Mouse (Mus musculus) forebrain, embryonic 11.5 days (tissue): ENCODE measurements around the gene Tshz3. TPM values are rescaled to one million over a fixed set of nuclear protein-coding genes. Genes with fewer than 3 reads are reported as not detected.

Experiments
- ATAC-seq: fragments of 200-750 bp; cut with Nextera tagmentation; replicated peaks from 2 replicates; pipeline ENCODE4 v1.8.0; 2017; ENCODE audit warnings: moderate TSS enrichment; ENCODE audit not compliant: low FRiP score
- DNase-seq: peaks from one replicate; pipeline ENCODE4 v3.0.0-alpha.2; 2017; ENCODE audit warnings: low spot score
- H3K27ac ChIP-seq: fragments of 300-500 bp; sonication (generic); 2 replicates; pipeline ENCODE4 v1.5.1; 2014; ENCODE audit warnings: low read depth, low read length
- H3K27me3 ChIP-seq: fragments of 300-500 bp; sonication (generic); 2 replicates; pipeline ENCODE4 v1.6.1; 2014; ENCODE audit warnings: mild to moderate bottlenecking, low read length, mixed read lengths; ENCODE audit not compliant: control insufficient read depth, insufficient read depth
- H3K36me3 ChIP-seq: fragments of 300-500 bp; sonication (generic); 2 replicates; pipeline ENCODE4 v1.6.1; 2014; ENCODE audit warnings: mild to moderate bottlenecking, low read length, moderate library complexity, mixed read lengths; ENCODE audit not compliant: control insufficient read depth, insufficient read depth
- H3K4me1 ChIP-seq: fragments of 300-500 bp; sonication (generic); replicated peaks from 2 replicates; pipeline ENCODE4 v1.6.1; 2014; ENCODE audit warnings: low read length, mixed read lengths; ENCODE audit not compliant: control insufficient read depth, insufficient read depth
- H3K4me2 ChIP-seq: fragments of 300-500 bp; sonication (generic); 2 replicates; pipeline ENCODE4 v1.6.1; 2014; ENCODE audit warnings: low read depth, mild to moderate bottlenecking, low read length, moderate library complexity, mixed read lengths; ENCODE audit not compliant: severe bottlenecking
- H3K4me3 ChIP-seq: fragments of 300-500 bp; sonication (generic); 2 replicates; pipeline ENCODE4 v1.5.1; 2014; ENCODE audit warnings: low read depth, low read length
- H3K9ac ChIP-seq: fragments of 300-500 bp; sonication (generic); 2 replicates; pipeline ENCODE4 v1.6.1; 2014; ENCODE audit warnings: low read length
- H3K9me3 ChIP-seq: fragments of 300-500 bp; sonication (generic); 2 replicates; pipeline ENCODE4 v1.6.1; 2016; ENCODE audit warnings: low read length, mixed read lengths; ENCODE audit not compliant: control insufficient read depth
- WGBS: fragments of 180-500 bp; shearing (Covaris S2); extraction: QIAGEN DNeasy Blood & Tissue Kit; methylation state at CpG from one replicate; pipeline ENCODE4 v1.1.7; 2014; 5-methylcytosine and 5-hydroxymethylcytosine counted together
- polyA plus RNA-seq: library from polyadenylated mRNA; unstranded; fragments of >200 nt; fragmentation: Nextera tagmentation; extraction: Ambion mirVana; gene quantifications from 2 replicates; pipeline ENCODE4 v1.2.1, GENCODE M21; 2014

The Tshz3 gene
- polyA plus RNA-seq, 1 experiment from 2014 or later = 10.0 TPM

DNA sequence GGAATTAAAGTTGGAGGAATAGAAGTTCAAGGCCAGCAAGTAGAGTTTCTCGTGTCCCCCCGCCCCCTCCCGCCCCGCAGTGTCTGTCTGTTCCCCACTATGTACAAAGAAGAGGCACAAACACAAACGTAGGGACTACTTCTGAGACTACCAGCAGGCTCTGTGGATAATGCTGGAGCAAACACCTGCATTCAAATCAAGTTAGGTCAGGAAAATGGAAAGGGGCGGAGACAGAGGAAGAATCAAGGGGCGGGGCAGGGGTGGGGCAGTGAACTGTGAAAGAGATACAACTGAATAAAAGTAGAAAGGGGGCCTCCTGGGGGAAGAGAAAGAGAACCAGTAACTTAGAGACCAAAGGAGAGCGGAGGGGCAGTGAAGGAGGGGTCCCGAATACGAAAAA is 19.4 kb upstream of the Tshz3 start:
- Histone ChIP-seq H3K4me3 (0 out of 2 replicates have a peak overlapping the region, but pooled peaks have one; percentile 7), H3K9me3 (no peaks in the 10 kb centered on the region), H3K4me1 (peaks cover 11% of the 10 kb centered on the region), H3K36me3 (no peaks in the 10 kb centered on the region), H3K9ac (no peak overlapping the region), H3K27me3 (peaks cover 8% of the 10 kb centered on the region; the same call in 1 of the 2 replicates), H3K4me2 (peak overlapping the region; percentile 48; the same call in 1 of the 2 replicates), H3K27ac (no peak overlapping the region)
- under 1% methylated on average over 10 of the region's 10 CpGs for WGBS
- no peak for DNase-seq
- peak; percentile 30; the same call in 1 of the 2 replicates for ATAC-seq

DNA sequence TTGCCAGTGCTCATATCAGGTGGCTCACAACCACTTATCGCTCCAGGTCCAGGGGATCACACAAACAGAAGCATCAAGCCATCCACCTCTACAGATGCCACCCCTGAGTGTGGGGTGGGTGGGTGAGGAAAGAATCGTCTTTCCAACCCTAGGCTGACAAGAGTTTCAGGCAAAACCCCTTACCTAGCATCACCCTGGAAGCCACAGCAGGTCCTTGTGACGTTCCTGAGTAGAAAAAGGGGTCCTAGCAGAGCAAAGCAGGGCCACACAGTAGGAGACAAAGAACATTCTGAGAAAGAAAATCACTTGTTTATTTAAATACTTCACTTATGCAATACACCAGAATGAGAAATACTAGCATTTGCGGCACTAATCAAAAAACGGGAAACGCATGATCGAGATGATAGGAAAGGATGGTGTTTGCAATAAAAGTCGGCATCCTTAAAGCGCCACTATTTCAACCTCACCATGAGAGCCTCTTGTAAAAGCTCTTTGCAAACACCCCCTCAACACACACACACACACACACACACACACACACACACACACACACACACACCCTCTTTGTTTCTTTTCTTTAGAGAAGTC is 18.8 kb upstream of the Tshz3 start:
- peaks cover 8% of the 10 kb centered on the region; the same call in 1 of the 2 replicates for H3K27me3 ChIP-seq

DNA sequence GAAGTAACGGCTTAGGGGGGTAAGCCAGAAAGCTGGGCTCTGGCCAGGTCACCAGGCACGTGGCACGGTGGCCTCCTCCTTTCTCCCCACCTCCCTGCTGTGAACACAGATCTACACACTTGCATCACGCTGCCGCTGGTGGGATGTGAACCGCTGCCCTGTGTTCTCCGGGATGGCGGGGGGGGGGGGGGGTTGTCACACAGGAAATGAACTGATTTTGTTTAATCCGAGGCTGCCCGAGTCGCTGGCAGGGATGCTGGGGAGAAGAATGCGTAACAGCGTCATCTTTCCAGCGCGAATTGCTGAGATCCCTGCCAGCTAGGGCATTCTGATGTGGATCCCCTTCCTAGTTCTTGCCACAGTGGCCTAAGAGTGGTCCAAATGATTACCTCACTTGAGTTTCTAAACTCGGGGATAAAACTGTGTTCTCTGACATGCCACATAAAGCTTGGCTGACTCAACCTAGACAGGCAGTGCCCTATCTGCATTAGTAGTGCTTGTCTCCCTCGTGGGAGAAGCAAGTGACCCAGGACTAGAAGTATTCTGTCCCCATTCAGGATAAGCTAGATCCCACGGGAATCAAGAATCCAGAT is 18.0 kb upstream of the Tshz3 start:
- no peaks in the 10 kb centered on the region for H3K36me3 ChIP-seq
- H3K9me3 ChIP-seq = no peaks in the 10 kb centered on the region
- H3K4me2 ChIP-seq = peak overlapping the region; percentile 42
- H3K4me3 ChIP-seq = peak overlapping the region; percentile 22
- WGBS = 3% methylated on average over 18 of the region's 18 CpGs
- no peak overlapping the region for H3K27ac ChIP-seq
- ATAC-seq (peak; percentile 71; the same call in 1 of the 2 replicates), DNase-seq (peak; percentile 69)
- H3K4me1 ChIP-seq = peaks cover 11% of the 10 kb centered on the region
- peak overlapping the region; percentile 27 for H3K9ac ChIP-seq
- peaks cover 8% of the 10 kb centered on the region; the same call in 1 of the 2 replicates for H3K27me3 ChIP-seq

More for the DNA sequence above, 18.8 kb upstream of the Tshz3 start:
- H3K9me3 ChIP-seq = no peaks in the 10 kb centered on the region
- 5% methylated on average over 9 of the region's 9 CpGs for WGBS
- H3K4me3 ChIP-seq = 0 out of 2 replicates have a peak overlapping the region, but pooled peaks have one; percentile 7
- no peak overlapping the region for H3K27ac ChIP-seq
- no peaks in the 10 kb centered on the region for H3K36me3 ChIP-seq
- ATAC-seq (peak; percentile 40; the same call in 1 of the 2 replicates), DNase-seq (no peak)
- H3K4me1 ChIP-seq = peaks cover 11% of the 10 kb centered on the region
- H3K9ac ChIP-seq = peak overlapping the region; percentile 12; the same call in 1 of the 2 replicates
- peak overlapping the region; percentile 48 for H3K4me2 ChIP-seq

DNA sequence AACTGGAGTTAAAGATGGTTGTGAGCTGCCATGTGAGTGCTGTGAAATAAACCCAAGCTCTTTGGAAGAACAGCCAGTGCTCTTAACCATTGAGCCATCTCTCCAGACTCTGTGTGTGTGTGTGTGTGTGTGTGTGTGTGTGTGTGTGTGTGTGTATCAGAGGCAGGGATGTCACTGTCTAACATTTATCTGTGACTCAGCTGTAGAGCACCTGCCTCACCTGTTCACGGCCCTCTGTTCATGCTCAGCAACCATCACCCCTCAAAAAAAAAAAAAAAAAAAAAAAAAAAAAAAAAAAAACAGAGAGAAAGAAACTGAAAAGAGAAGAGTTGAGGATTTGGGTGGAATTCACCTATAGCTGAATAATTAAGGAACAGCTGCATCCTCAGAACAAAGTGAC is 10.4 kb upstream of the Tshz3 start:
- DNase-seq = no peak
- no peaks in the 10 kb centered on the region for H3K9me3 ChIP-seq
- no peak overlapping the region for H3K4me2 ChIP-seq
- H3K4me3 ChIP-seq = no peak overlapping the region
- H3K27ac ChIP-seq = no peak overlapping the region
- H3K36me3 ChIP-seq = no peaks in the 10 kb centered on the region
- peaks cover 9% of the 10 kb centered on the region for H3K4me1 ChIP-seq
- WGBS = 82% methylated on average over 1 of the region's 1 CpGs
- no peak for ATAC-seq
- H3K9ac ChIP-seq = no peak overlapping the region
- H3K27me3 ChIP-seq = peaks cover 27% of the 10 kb centered on the region

DNA sequence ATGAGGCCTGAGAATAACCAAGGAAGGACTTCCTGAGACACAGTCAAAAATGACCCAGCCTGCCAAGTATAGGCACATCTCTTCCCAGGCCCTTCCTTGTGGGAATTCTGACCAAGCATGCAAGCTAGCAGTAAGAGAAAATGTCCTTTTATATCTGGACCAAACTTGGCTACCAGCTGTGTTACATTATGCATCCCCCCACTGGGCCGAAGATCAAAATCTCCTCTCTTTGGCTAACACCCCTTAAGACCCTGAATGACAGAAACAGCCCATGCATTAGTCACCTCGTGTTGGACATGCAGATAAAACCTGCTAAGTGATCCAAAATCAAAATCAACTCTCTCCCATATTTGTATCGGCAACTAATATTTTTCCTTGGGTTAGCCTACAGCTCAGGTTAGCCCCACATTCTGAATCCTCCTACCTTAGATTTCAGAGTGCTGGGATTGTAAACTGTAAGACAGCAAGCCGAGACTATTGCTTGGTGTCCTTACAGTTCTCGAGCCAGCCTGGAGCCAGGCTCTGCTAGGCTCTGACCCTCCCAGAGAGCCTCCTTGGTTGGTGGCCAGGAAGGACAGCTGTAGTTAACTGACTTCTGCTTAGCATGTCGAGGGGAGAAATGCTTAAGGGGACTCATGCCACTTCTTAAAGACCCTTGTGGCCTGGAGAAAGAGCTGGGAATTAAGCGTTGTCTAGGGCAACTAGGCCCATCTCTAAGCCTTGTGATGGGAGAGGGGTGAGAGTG is 8.7 kb upstream of the Tshz3 start:
- ATAC-seq = no peak
- DNase-seq = no peak
- no peak overlapping the region for H3K4me3 ChIP-seq
- H3K36me3 ChIP-seq = no peaks in the 10 kb centered on the region
- H3K27me3 ChIP-seq = peaks cover 43% of the 10 kb centered on the region
- peaks cover 9% of the 10 kb centered on the region for H3K4me1 ChIP-seq
- H3K9ac ChIP-seq = no peak overlapping the region
- no peaks in the 10 kb centered on the region for H3K9me3 ChIP-seq
- no peak overlapping the region for H3K4me2 ChIP-seq
- 64% methylated on average over 7 of the region's 7 CpGs for WGBS
- no peak overlapping the region for H3K27ac ChIP-seq

DNA sequence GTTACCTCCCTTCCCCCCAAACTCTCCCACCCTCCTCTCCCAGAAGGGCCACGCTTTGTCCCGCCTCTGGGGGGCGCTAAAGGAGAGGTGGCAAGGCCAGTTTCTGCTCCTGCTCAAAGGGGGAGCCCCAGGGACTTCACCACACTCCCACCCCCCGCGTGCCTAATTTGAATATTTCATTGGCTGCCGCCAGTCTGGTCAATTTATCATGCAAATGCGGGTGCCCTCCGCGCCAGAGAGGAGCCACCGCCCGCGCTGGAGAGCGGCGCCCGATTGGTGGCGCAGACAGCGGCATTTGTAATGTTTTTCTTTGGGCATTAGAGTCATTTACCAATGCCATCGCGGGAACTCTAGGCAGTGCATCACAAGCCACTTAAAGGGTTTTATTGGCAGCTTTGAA is 7.4 kb upstream of the Tshz3 start:
- Histone ChIP-seq H3K36me3 (no peaks in the 10 kb centered on the region), H3K4me3 (no peak overlapping the region), H3K4me1 (peaks cover 13% of the 10 kb centered on the region), H3K27me3 (peaks cover 56% of the 10 kb centered on the region), H3K9ac (no peak overlapping the region), H3K27ac (no peak overlapping the region), H3K4me2 (0 out of 2 replicates have a peak overlapping the region, but pooled peaks have one; percentile 21), H3K9me3 (no peaks in the 10 kb centered on the region)
- DNase-seq (no peak), ATAC-seq (no peak; the same call in 1 of the 2 replicates)
- under 1% methylated on average over 19 of the region's 19 CpGs for WGBS

DNA sequence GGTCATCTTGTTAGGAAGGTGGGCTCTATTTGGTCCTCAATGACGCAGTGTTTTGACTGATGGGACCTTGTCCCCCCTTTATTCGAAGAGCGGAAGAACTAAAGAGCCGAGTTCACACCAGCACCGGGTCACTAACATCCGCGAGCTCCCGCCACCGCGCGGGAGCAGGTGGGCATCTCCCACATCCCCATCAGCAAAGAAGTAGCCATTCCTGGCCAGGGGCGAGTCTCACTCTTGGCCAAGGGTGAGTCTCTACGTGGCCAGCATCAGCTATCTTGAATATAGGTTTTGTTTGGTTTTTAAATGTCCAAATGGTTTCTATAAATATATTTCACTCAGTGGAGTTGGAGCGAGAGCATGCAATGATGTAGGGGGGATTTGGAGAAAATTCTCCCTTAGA is 6.3 kb upstream of the Tshz3 start:
- under 1% methylated on average over 14 of the region's 14 CpGs for WGBS
- Histone ChIP-seq H3K27ac (no peak overlapping the region), H3K27me3 (peaks cover 59% of the 10 kb centered on the region), H3K36me3 (no peaks in the 10 kb centered on the region), H3K9ac (no peak overlapping the region), H3K4me3 (no peak overlapping the region), H3K4me2 (no peak overlapping the region), H3K9me3 (no peaks in the 10 kb centered on the region), H3K4me1 (peaks cover 14% of the 10 kb centered on the region)
- ATAC-seq (no peak), DNase-seq (no peak)

DNA sequence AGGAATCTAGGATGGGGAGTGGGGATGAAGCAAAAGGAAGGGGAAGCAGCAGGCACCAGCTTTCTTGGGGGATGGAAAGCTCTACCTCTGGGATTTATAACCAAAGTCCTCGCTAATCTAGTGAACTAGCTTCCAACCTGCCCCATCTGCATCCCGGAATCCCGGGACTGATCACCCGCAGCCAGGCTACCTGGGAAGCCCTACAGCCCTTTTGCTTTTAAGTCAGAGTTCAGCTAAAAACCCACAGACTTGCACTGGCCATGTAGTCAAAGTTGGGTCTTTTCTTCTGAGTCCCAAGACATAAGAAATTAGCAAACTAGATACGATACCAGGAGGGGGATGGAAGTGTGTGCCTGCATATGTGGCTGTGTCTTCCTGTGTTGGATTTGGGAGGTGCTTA is 5.5 kb upstream of the Tshz3 start:
- DNase-seq = no peak
- peaks cover 14% of the 10 kb centered on the region for H3K4me1 ChIP-seq
- H3K27me3 ChIP-seq = peaks cover 59% of the 10 kb centered on the region
- no peak overlapping the region for H3K9ac ChIP-seq
- no peak overlapping the region for H3K27ac ChIP-seq
- no peak for ATAC-seq
- 2% methylated on average over 5 of the region's 5 CpGs for WGBS
- H3K9me3 ChIP-seq = no peaks in the 10 kb centered on the region
- no peaks in the 10 kb centered on the region for H3K36me3 ChIP-seq
- H3K4me2 ChIP-seq = no peak overlapping the region
- H3K4me3 ChIP-seq = no peak overlapping the region
